Mouse (Mus musculus) embryonic facial prominence, embryonic 13.5 days (tissue): Measurements from ENCODE around the gene Pogz. TPM values are rescaled to one million over a fixed set of nuclear protein-coding genes. Genes with fewer than 3 reads are reported as not detected.

Experiments
- ATAC-seq: fragments of 200-750 bp; cut with Nextera tagmentation; 2 replicates; pipeline ENCODE4 v1.8.0; 2017; ENCODE audit warnings: low read depth; ENCODE audit not compliant: insufficient number of reproducible peaks, insufficient read depth, low FRiP score, low TSS enrichment
- H3K27ac ChIP-seq: fragments of 300-500 bp; sonication (generic); 2 replicates; pipeline ENCODE4 v1.5.1; 2015; ENCODE audit warnings: moderate library complexity, mild to moderate bottlenecking, inconsistent platforms
- H3K27me3 ChIP-seq: fragments of 300-500 bp; sonication (generic); 2 replicates; pipeline ENCODE4 v1.6.1; 2015; ENCODE audit warnings: mild to moderate bottlenecking, inconsistent platforms
- H3K36me3 ChIP-seq: fragments of 300-500 bp; sonication (generic); 2 replicates; pipeline ENCODE4 v1.6.1; 2015; ENCODE audit warnings: mild to moderate bottlenecking, inconsistent platforms
- H3K4me1 ChIP-seq: fragments of 300-500 bp; sonication (generic); 2 replicates; pipeline ENCODE4 v1.6.1; 2015; ENCODE audit warnings: inconsistent platforms
- H3K4me2 ChIP-seq: fragments of 300-500 bp; sonication (generic); 2 replicates; pipeline ENCODE4 v1.6.1; 2015; ENCODE audit warnings: moderate library complexity, mild to moderate bottlenecking, inconsistent platforms
- H3K4me3 ChIP-seq: fragments of 300-500 bp; sonication (generic); 2 replicates; pipeline ENCODE4 v1.5.1; 2015; ENCODE audit warnings: mild to moderate bottlenecking, inconsistent platforms
- H3K9ac ChIP-seq: fragments of 300-500 bp; sonication (generic); 2 replicates; pipeline ENCODE4 v1.6.1; 2015; ENCODE audit warnings: mild to moderate bottlenecking, inconsistent platforms
- H3K9me3 ChIP-seq: fragments of 300-500 bp; sonication (generic); 2 replicates; pipeline ENCODE4 v1.6.1; 2016; ENCODE audit warnings: inconsistent platforms
- whole genome bisulfite sequencing: fragments of 180-500 bp; shearing (Covaris S2); methylation state at CpG from one replicate; pipeline ENCODE4 v1.1.7; 2015; ENCODE audit warnings: mixed read lengths; 5-methylcytosine and 5-hydroxymethylcytosine counted together
- polyA plus RNA-seq: library from polyadenylated mRNA; unstranded; fragments of >200 nt; fragmentation: Nextera tagmentation; extraction: Ambion mirVana; gene quantifications from 2 replicates; pipeline ENCODE4 v1.2.1, GENCODE M21; 2015

Gene Pogz
- polyA plus RNA-seq, 1 experiment from 2014 or later: 22.9 TPM

DNA sequence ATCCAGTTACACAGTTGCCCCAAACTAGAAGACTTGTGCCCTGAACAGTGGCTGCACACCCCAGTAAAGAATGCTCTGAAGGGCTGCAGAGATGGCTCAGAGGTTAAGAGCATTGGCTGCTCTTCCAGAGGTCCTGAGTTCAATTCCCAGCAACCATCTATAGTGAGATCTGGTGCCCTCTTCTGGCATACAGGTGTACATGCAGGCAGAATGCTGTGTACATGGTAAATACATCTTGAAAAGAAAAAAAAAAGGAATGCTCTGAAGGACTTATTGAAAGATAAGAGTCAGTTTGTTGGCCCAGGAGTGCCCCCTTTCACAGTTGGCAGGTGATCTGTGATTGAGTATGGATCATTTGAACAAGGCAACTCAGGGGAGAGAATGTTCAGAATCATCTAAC is 4.0 kb upstream of the Pogz start:
- Histone ChIP-seq H3K4me2 (no peak overlapping the region), H3K36me3 (no peaks in the 10 kb centered on the region), H3K4me1 (no peaks in the 10 kb centered on the region; the same call in 1 of the 2 replicates), H3K4me3 (no peak overlapping the region), H3K27ac (no peak overlapping the region), H3K9me3 (0 out of 2 replicates have a peak, but pooled peaks cover 3% of the 10 kb centered on the region), H3K27me3 (0 out of 2 replicates have a peak, but pooled peaks cover 11% of the 10 kb centered on the region), H3K9ac (no peak overlapping the region)
- no peak for ATAC-seq

DNA sequence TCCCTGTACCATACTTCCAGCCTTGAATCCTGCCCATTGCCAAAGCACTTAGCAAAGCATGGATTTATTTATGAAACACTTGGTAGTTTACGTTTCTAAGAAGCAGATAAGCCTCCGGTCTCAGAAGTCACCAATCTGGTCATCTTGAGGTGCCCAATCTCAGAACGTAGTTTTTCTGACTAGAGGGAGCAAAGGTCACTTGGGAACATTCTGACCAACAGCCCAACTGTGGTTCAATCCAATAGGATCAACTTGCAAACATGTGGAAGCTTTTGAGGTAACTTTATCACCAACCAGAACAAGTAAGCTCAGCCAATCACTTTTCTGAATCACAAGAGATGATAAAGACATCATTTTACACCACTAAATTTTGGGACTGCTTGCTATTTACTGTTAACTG is 2.0 kb upstream of the Pogz start:
- WGBS: 73% methylated on average over 3 of the region's 3 CpGs
- Histone ChIP-seq H3K4me2 (no peak overlapping the region), H3K4me3 (no peak overlapping the region), H3K36me3 (no peaks in the 10 kb centered on the region), H3K4me1 (peaks cover 18% of the 10 kb centered on the region), H3K27me3 (0 out of 2 replicates have a peak, but pooled peaks cover 11% of the 10 kb centered on the region), H3K27ac (no peak overlapping the region), H3K9ac (no peak overlapping the region), H3K9me3 (0 out of 2 replicates have a peak, but pooled peaks cover 3% of the 10 kb centered on the region)
- ATAC-seq: no peak

DNA sequence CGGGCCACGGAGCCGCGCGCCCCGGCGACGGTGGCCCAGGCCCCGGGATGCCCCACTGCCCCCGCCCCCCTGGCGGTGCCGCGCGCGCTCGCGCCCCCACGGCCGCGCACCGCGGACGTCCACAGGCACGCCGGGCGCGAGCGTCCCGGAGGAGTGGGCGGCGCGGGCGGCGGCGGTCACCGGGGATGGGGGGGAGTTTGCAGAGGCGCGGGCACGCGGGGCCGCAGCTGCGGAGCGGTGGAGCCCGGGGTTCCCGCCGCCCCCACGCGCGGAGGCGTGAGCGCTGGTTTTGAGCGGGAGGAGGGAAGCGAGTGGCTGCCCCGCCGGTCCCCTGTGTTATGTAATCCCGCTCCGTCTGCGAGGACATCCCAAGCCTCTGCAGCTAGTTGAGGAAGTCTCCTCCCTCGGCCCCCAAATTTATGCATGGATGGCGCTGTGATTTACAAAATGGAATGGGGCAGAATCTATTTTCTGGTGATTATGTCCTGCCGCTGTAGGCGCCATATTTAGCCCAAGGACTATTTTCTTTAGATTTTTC is 661 bp downstream of the Pogz start:
- 0 out of 2 replicates have a peak, but pooled peaks cover 3% of the 10 kb centered on the region for H3K9me3 ChIP-seq
- H3K4me1 ChIP-seq: peaks cover 18% of the 10 kb centered on the region
- 0 out of 2 replicates have a peak, but pooled peaks cover 8% of the 10 kb centered on the region for H3K27me3 ChIP-seq
- peak overlapping the region; percentile 99 for H3K27ac ChIP-seq
- H3K4me3 ChIP-seq: peak overlapping the region; percentile 63
- H3K9ac ChIP-seq: peak overlapping the region; percentile 84
- ATAC-seq: peak; percentile 82
- no peaks in the 10 kb centered on the region for H3K36me3 ChIP-seq
- H3K4me2 ChIP-seq: peak overlapping the region; percentile 78
- WGBS: under 1% methylated on average over 31 of the region's 62 CpGs

DNA sequence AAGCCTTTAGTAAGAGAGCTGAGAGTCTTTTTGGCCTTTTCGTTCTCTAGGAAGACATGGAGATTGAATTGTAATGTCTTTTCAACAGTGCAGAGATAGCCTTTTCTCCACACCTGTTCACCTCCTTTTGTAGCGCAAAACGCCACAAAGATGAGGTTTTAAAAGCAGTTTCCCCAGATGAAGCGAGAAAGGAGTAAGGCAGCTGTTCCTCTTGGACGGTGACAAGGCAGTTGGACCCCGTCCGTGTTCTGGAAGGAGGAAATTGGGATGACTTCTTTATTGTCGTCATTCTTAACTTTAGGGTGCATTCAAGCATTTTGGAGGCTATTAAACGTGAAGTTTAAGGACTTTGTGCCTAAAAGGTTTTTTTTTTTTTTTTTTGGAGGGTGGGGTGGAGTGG is 1.3 kb downstream of the Pogz start:
- H3K4me1 ChIP-seq: peaks cover 18% of the 10 kb centered on the region
- peak overlapping the region; percentile 78 for H3K4me2 ChIP-seq
- 0 out of 2 replicates have a peak, but pooled peaks cover 4% of the 10 kb centered on the region for H3K27me3 ChIP-seq
- H3K9me3 ChIP-seq: no peaks in the 10 kb centered on the region
- H3K9ac ChIP-seq: peak overlapping the region; percentile 84
- 18% methylated on average over 9 of the region's 9 CpGs for WGBS
- H3K4me3 ChIP-seq: peak overlapping the region; percentile 63
- ATAC-seq: no peak
- H3K27ac ChIP-seq: peak overlapping the region; percentile 99
- H3K36me3 ChIP-seq: no peaks in the 10 kb centered on the region

DNA sequence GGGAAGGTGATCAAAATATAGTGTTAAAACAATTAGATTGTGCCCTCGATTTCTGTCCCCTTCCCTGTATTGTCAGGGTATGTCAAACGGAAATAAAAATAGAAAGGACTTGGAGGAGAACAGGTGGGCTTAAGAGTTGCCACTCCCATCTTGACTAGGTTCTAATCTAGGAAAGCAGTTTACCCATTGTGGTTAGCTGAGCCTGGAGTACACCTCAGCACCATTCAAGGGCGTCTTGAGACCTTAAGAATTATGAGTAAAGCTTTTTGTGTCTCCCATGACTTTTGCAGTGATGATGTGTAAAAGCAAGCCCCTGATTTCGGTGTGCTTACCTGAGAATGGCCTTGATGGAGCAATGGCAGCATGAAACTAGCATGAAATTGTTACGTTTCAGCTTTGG is 1.7 kb downstream of the Pogz start:
- Histone ChIP-seq H3K9ac (peak overlapping the region; percentile 84; the same call in 1 of the 2 replicates), H3K36me3 (no peaks in the 10 kb centered on the region), H3K4me3 (peak overlapping the region; percentile 63), H3K4me2 (peak overlapping the region; percentile 78), H3K27me3 (0 out of 2 replicates have a peak, but pooled peaks cover 3% of the 10 kb centered on the region), H3K27ac (peak overlapping the region; percentile 99), H3K4me1 (peaks cover 18% of the 10 kb centered on the region), H3K9me3 (no peaks in the 10 kb centered on the region)
- no peak for ATAC-seq
- 75% methylated on average over 5 of the region's 5 CpGs for WGBS

DNA sequence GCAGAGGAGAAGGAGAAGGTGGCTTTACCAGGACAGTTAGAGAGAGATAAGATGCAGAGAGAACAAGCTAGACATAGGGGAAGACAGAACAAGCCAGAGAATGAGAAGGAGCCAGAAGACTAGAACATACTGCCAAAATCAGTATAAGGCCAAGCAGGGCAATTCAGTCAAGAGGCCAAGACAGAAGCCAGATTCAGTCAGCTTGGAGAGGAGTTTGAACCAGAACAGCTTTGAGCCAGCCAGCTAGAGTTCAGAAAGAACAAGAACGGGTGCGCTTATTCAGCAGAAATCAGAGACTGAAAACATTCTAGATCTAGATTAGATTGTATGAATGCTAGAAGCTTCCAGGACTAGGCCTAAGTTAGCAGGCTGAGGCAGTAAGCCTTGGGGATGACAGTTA is 10.0 kb downstream of the Pogz start:
- Histone ChIP-seq H3K36me3 (no peaks in the 10 kb centered on the region), H3K4me1 (peaks cover 18% of the 10 kb centered on the region), H3K9me3 (no peaks in the 10 kb centered on the region), H3K4me2 (no peak overlapping the region), H3K27ac (no peak overlapping the region), H3K9ac (no peak overlapping the region), H3K4me3 (no peak overlapping the region), H3K27me3 (no peaks in the 10 kb centered on the region)
- 95% methylated on average over 2 of the region's 2 CpGs for WGBS
- ATAC-seq: no peak

DNA sequence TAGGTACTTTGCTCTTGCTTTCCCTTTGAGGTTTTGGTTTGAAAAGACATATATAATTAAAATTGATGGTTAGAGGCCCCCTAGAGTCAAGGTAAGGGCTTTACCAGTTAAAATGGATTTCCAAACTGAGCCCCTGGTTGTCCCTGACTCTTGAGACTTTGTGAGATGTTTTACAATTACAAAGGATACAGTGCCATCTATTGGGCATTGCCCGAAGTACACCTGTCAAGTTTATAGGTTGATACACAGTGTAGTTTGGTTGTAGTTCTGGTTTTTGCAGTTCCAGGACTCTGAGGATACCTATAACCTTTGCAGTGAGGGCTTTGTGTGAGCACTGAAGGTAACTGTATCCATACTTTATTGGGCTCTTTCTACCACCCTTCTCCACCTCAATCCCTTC is 12.0 kb downstream of the Pogz start:
- H3K27me3 ChIP-seq: no peaks in the 10 kb centered on the region
- peaks cover 4% of the 10 kb centered on the region for H3K36me3 ChIP-seq
- H3K4me3 ChIP-seq: no peak overlapping the region
- peaks cover 18% of the 10 kb centered on the region for H3K4me1 ChIP-seq
- 9% methylated on average over 1 of the region's 1 CpGs for whole genome bisulfite sequencing
- H3K9me3 ChIP-seq: no peaks in the 10 kb centered on the region
- H3K9ac ChIP-seq: no peak overlapping the region
- H3K27ac ChIP-seq: no peak overlapping the region
- no peak for ATAC-seq
- no peak overlapping the region for H3K4me2 ChIP-seq

DNA sequence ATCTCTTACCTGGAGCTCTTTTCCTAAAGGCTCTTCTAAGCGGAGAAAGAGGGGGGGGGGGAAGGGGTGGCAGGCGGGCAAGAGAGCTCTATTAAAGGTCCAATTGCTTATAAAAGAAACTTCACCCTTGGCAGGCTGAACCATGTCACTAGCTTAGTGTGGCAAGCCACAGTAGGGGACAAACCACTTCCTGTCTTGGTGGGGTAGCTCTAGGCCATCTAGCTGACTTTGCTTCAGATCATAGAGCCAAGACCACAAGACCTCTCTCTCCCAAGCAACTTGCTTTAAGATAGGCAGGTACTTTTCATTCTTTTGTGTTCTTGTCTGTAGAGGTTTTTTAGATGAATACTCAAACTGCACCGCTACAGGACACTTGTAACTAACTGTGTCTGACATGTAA is 14.4 kb downstream of the Pogz start:
- no peak overlapping the region for H3K27ac ChIP-seq
- no peak overlapping the region for H3K4me3 ChIP-seq
- no peak for ATAC-seq

DNA sequence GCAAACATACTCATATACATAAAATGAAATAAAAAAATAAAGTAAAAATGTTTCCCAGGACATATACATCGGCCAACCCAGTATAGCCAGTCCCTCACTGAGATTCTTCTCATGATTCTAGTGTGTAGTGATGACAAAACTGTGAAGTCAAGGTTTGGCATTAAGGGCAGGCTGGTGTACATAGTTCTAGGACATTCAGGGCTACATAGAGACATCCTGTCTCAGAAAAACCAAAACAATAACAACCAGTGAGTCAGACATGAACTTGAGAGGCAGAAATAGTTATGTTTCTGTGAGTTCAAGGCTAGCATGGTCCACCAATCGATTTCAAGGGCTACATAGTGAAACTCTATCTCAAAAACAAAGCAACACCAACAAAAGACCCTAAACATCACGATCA is 14.8 kb downstream of the Pogz start:
- no peaks in the 10 kb centered on the region for H3K27me3 ChIP-seq
- no peaks in the 10 kb centered on the region for H3K9me3 ChIP-seq
- H3K4me2 ChIP-seq: no peak overlapping the region
- peaks cover 31% of the 10 kb centered on the region for H3K36me3 ChIP-seq
- no peak for ATAC-seq
- WGBS: 88% methylated on average over 3 of the region's 3 CpGs
- H3K27ac ChIP-seq: no peak overlapping the region
- peaks cover 10% of the 10 kb centered on the region for H3K4me1 ChIP-seq
- H3K4me3 ChIP-seq: no peak overlapping the region
- no peak overlapping the region for H3K9ac ChIP-seq

More for the DNA sequence above, 14.4 kb downstream of the Pogz start:
- Histone ChIP-seq H3K27me3 (no peaks in the 10 kb centered on the region), H3K36me3 (peaks cover 27% of the 10 kb centered on the region), H3K4me1 (peaks cover 10% of the 10 kb centered on the region), H3K9me3 (no peaks in the 10 kb centered on the region), H3K4me2 (no peak overlapping the region), H3K9ac (no peak overlapping the region)
- 68% methylated on average over 3 of the region's 3 CpGs for WGBS

DNA sequence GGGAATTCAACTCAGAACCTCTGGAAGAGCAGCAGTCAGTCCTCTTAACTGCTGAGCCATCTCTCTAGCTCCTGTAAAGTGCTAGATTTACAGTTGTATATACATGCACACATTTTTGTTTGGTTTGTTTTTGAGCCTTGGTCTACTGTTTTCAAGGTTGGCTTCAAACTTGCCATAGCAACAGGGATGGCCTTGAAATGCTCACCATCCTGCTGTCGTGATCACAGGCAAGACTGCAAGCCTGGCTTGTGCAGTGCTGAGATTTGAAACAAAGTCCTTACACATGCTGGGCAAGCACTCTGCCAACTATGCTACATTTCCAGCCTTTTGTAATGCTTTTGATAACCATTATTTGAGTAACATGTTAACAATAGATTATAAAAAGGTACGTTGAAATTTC is 22.1 kb downstream of the Pogz start:
- ATAC-seq: no peak
- H3K9me3 ChIP-seq: no peaks in the 10 kb centered on the region
- no peaks in the 10 kb centered on the region for H3K27me3 ChIP-seq
- peaks cover 79% of the 10 kb centered on the region for H3K36me3 ChIP-seq
- no peak overlapping the region for H3K9ac ChIP-seq
- WGBS: 87% methylated on average over 2 of the region's 2 CpGs
- H3K4me1 ChIP-seq: no peaks in the 10 kb centered on the region
- H3K4me2 ChIP-seq: no peak overlapping the region
- H3K4me3 ChIP-seq: no peak overlapping the region
- H3K27ac ChIP-seq: no peak overlapping the region

DNA sequence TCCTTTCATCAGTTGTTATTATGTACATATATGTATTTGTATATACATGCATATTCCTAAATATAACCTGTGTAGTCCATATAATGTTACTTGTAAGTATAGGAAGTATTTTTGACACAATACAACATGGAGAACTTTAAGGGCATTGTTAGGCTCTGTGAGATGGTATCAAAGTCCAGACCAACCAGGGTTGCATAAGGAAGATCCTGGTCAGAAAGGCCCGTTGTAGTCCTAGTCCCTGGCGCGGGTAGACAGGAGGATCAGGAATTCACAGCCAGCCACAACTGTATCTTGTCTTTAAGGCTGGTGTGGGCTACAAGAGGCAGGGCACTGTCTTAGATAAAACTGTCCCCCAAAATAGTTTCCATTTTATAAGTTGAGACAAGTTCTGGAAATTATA is 31.6 kb downstream of the Pogz start:
- peaks cover 79% of the 10 kb centered on the region for H3K36me3 ChIP-seq

DNA sequence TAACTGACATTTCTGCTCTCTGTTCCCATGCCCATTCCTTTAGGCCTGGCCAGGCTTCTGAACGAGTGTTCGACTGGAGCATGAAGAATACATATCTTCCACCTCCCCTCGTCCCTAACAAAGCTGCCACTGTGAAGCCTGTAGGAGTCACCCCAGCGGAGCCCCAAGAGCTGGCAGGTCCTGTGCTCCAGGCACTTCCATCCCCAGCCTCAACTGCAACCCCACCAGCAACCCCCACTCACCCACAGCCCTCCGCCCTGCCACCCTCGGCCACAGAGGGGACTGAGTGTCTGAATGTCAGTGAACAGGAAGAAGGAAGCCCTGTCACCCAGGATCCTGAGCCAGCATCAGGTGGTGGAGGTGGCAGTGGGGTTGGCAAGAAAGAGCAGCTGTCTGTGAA is 41.3 kb downstream of the Pogz start:
- ATAC-seq: no peak
- Histone ChIP-seq H3K4me3 (no peak overlapping the region), H3K27ac (no peak overlapping the region), H3K27me3 (no peaks in the 10 kb centered on the region), H3K9me3 (no peaks in the 10 kb centered on the region), H3K4me1 (no peaks in the 10 kb centered on the region), H3K9ac (no peak overlapping the region), H3K36me3 (peaks cover 97% of the 10 kb centered on the region), H3K4me2 (no peak overlapping the region)
- 86% methylated on average over 6 of the region's 6 CpGs for WGBS

More for the DNA sequence above, 31.6 kb downstream of the Pogz start:
- H3K27me3 ChIP-seq: no peaks in the 10 kb centered on the region
- no peak overlapping the region for H3K4me3 ChIP-seq
- H3K9ac ChIP-seq: no peak overlapping the region
- no peak for ATAC-seq
- no peak overlapping the region for H3K4me2 ChIP-seq
- no peaks in the 10 kb centered on the region for H3K9me3 ChIP-seq
- no peak overlapping the region for H3K27ac ChIP-seq
- H3K4me1 ChIP-seq: no peaks in the 10 kb centered on the region
- 96% methylated on average over 3 of the region's 3 CpGs for WGBS
